Mouse (Mus musculus) ES-E14 (cell line): ENCODE results near the gene Irf2bp2. TPM values are rescaled to one million over a fixed set of nuclear protein-coding genes. Genes with fewer than 3 reads are reported as not detected.
A peak's percentile ranks its signal among the peaks of the same experiment; 100 is the strongest.
"Not testable (repeated sequence)": the region's sequence is repeated elsewhere in the genome, so short reads cannot be mapped to it uniquely, and the experiment has no call there.

Experiments
- DNase-seq: peaks from one replicate; pipeline ENCODE4 v3.0.0-alpha.2; 2013; ENCODE audit warnings: low read depth, low spot score
- H3K27ac ChIP-seq: 2 replicates; pipeline ENCODE4 v1.5.1; 2012; ENCODE audit warnings: low read depth, mild to moderate bottlenecking, low read length, moderate library complexity, mixed read lengths; ENCODE audit not compliant: poor library complexity, insufficient read depth, severe bottlenecking
- H3K36me3 ChIP-seq: 2 replicates; pipeline ENCODE4 v1.6.1; 2012; ENCODE audit warnings: mild to moderate bottlenecking, low read length, moderate library complexity, mixed read lengths; ENCODE audit not compliant: control insufficient read depth, poor library complexity, insufficient read depth, severe bottlenecking
- H3K4me1 ChIP-seq, 2 experiments: fragments of 150-350 bp in 1 of 2; sonication (generic) in 1 of 2; 2 replicates each; pipeline ENCODE4 v1.6.1; 2012; ENCODE audit warnings: low read length in 2 of 2, mild to moderate bottlenecking in 1 of 2, mixed read lengths in 1 of 2; ENCODE audit not compliant: control insufficient read depth in 2 of 2, insufficient read depth in 2 of 2, poor library complexity in 1 of 2
- H3K4me3 ChIP-seq, 2 experiments: fragments of 150-350 bp in 1 of 2; sonication (generic) in 1 of 2; 2 replicates each; pipeline ENCODE4 v1.5.1; 2012; ENCODE audit warnings: low read length in 2 of 2, low read depth in 1 of 2, mild to moderate bottlenecking in 1 of 2, mixed read lengths in 1 of 2; ENCODE audit not compliant: insufficient read depth in 1 of 2, poor library complexity in 1 of 2, severe bottlenecking in 1 of 2
- H3K9ac ChIP-seq: 2 replicates; pipeline ENCODE4 v1.6.1; 2012; ENCODE audit warnings: low read depth, mild to moderate bottlenecking, low read length, mixed read lengths; ENCODE audit not compliant: poor library complexity, insufficient read depth, severe bottlenecking
- H3K9me3 ChIP-seq: fragments of 150-350 bp; sonication (generic); 2 replicates; pipeline ENCODE4 v1.6.1; 2012; ENCODE audit warnings: low read depth, mild to moderate bottlenecking, low read length; ENCODE audit not compliant: control insufficient read depth, insufficient read depth
- CHD2 ChIP-seq: IDR thresholded peaks from 2 replicates; pipeline ENCODE4 v1.6.1; 2014; ENCODE audit warnings: mild to moderate bottlenecking, low read depth, low read length, inconsistent platforms
- HCFC1 ChIP-seq: IDR thresholded peaks from 2 replicates; pipeline ENCODE4 v1.6.1; 2012; ENCODE audit warnings: low read length, inconsistent platforms, borderline replicate concordance; ENCODE audit not compliant: insufficient read depth
- MAFK ChIP-seq: IDR thresholded peaks from 2 replicates; pipeline ENCODE4 v1.6.1; 2014; ENCODE audit warnings: mild to moderate bottlenecking, low read depth, low read length, inconsistent platforms; ENCODE audit not compliant: insufficient read depth
- ZC3H11A ChIP-seq: IDR thresholded peaks from 2 replicates; pipeline ENCODE4 v1.6.1; 2012; ENCODE audit warnings: low read depth, mild to moderate bottlenecking, inconsistent platforms, low read length, borderline replicate concordance
- ZNF384 ChIP-seq: IDR thresholded peaks from 2 replicates; pipeline ENCODE4 v1.6.1; 2012; ENCODE audit warnings: low read depth, low read length, inconsistent platforms
- in situ Hi-C, 2 experiments: fragments of 600-800 bp; cut with MboI; formaldehyde crosslinking; loops; one replicate each; pipeline ENCODE4 v1.15.1; 2025; ENCODE audit warnings: low sequenced_read_pairs in 2 of 2, inconsistent platforms in 1 of 2; ENCODE audit not compliant: unreplicated experiment in 2 of 2
- total RNA-seq: library from RNA; depleted of rRNA; stranded (reverse); fragments of 300-350 nt; gene quantifications from 2 replicates; pipeline ENCODE4 v1.2.3, GENCODE M21; 2012

Gene Irf2bp2
- total RNA-seq, 1 experiment, result 25.7 TPM

GRCm38 (mm10) chr8:126600816-126601243 lies 7.0 kb upstream of the Irf2bp2 start:
- Histone ChIP-seq H3K4me1 (peaks cover 17 to 29% of the 10 kb centered on the region in 2 experiments), H3K9ac (no peak overlapping the region), H3K27ac (peak overlapping the region; percentile 73), H3K4me3 (no peak overlapping the region), H3K36me3 (no peaks in the 10 kb centered on the region), H3K9me3 (0 out of 2 replicates have a peak, but pooled peaks cover 6% of the 10 kb centered on the region)
- no peak for DNase-seq
- no peak for TF ChIP-seq CHD2
- in situ Hi-C loops, result no loop called here

GRCm38 (mm10) chr8:126600388-126600787 lies 6.6 kb upstream of the Irf2bp2 start:
- H3K9ac ChIP-seq, H3K27ac ChIP-seq, H3K4me3 ChIP-seq, in situ Hi-C loops, H3K36me3 ChIP-seq, H3K9me3 ChIP-seq, DNase-seq: not testable (repeated sequence)
- H3K4me1 ChIP-seq, result peaks cover 17 to 30% of the 10 kb centered on the region in 2 experiments
- peak; percentile 87 for TF ChIP-seq ZNF384

GRCm38 (mm10) chr8:126599297-126599696 lies 5.5 kb upstream of the Irf2bp2 start:
- no peak for DNase-seq
- no peak for TF ChIP-seq HCFC1
- TF ChIP-seq ZNF384, result no peak
- TF ChIP-seq MAFK, result no peak
- TF ChIP-seq ZC3H11A, result no peak
- no peak for TF ChIP-seq CHD2
- no peak overlapping the region for H3K4me3 ChIP-seq
- no peaks in the 10 kb centered on the region for H3K36me3 ChIP-seq
- H3K9ac ChIP-seq, result no peak overlapping the region
- H3K4me1 ChIP-seq, result peaks cover 19 to 33% of the 10 kb centered on the region in 2 experiments
- H3K27ac ChIP-seq, result no peak overlapping the region
- in situ Hi-C loops, result no loop called here
- H3K9me3 ChIP-seq, result no peaks in the 10 kb centered on the region

GRCm38 (mm10) chr8:126598218-126598617 lies 4.4 kb upstream of the Irf2bp2 start:
- Histone ChIP-seq H3K27ac (no peak overlapping the region), H3K4me3 (no peak overlapping the region), H3K9ac (no peak overlapping the region), H3K4me1 (peaks cover 17 to 30% of the 10 kb centered on the region in 2 experiments), H3K36me3 (no peaks in the 10 kb centered on the region), H3K9me3 (no peaks in the 10 kb centered on the region)
- in situ Hi-C loops, result no loop called here
- no peak for DNase-seq
- TF ChIP-seq ZC3H11A (no peak), CHD2 (no peak), ZNF384 (no peak), MAFK (no peak), HCFC1 (no peak)

GRCm38 (mm10) chr8:126596721-126597120 lies 2.9 kb upstream of the Irf2bp2 start:
- Histone ChIP-seq H3K36me3 (peaks cover 5% of the 10 kb centered on the region; the same call in 1 of the 2 replicates), H3K27ac (no peak overlapping the region), H3K4me3 (no peak overlapping the region), H3K4me1 (peaks cover 9 to 24% of the 10 kb centered on the region in 2 experiments), H3K9me3 (no peaks in the 10 kb centered on the region), H3K9ac (no peak overlapping the region; the same call in 1 of the 2 replicates)
- in situ Hi-C loops, result no loop called here
- TF ChIP-seq ZC3H11A, result no peak
- no peak for DNase-seq
